Mouse (Mus musculus) small intestine, adult 2 months (tissue): ENCODE results near the gene Npas3. TPM values are rescaled to one million over a fixed set of nuclear protein-coding genes. Genes with fewer than 3 reads are reported as not detected.

Experiments used
- H3K27ac ChIP-seq: fragments of 200-500 bp; 2 replicates; pipeline ENCODE4 v1.5.1; 2012; ENCODE audit warnings: low read depth, low read length, control low read depth, inconsistent platforms; ENCODE audit not compliant: insufficient read depth
- H3K27me3 ChIP-seq: fragments of 200-500 bp; 2 replicates; pipeline ENCODE4 v1.6.1; 2012; ENCODE audit warnings: mild to moderate bottlenecking, moderate library complexity, low read length, inconsistent platforms; ENCODE audit not compliant: control insufficient read depth, insufficient read depth
- H3K36me3 ChIP-seq: fragments of 200-500 bp; 2 replicates; pipeline ENCODE4 v1.6.1; 2012; ENCODE audit warnings: mild to moderate bottlenecking, low read length, control low read depth, inconsistent platforms; ENCODE audit not compliant: control insufficient read depth, insufficient read depth
- H3K4me1 ChIP-seq: fragments of 200-500 bp; 2 replicates; pipeline ENCODE4 v1.6.1; 2012; ENCODE audit warnings: low read length, inconsistent platforms, mixed read lengths; ENCODE audit not compliant: control insufficient read depth, insufficient read depth, insufficient read length
- H3K4me3 ChIP-seq: fragments of 200-500 bp; 2 replicates; pipeline ENCODE4 v1.5.1; 2012; ENCODE audit warnings: low read depth, mild to moderate bottlenecking, control low read depth, inconsistent platforms, low read length, moderate library complexity
- CTCF ChIP-seq: fragments of 200-500 bp; IDR thresholded peaks from 2 replicates; pipeline ENCODE4 v1.5.1; 2012; ENCODE audit warnings: low read depth, mild to moderate bottlenecking, control low read depth, inconsistent platforms, low read length, moderate library complexity, mixed read lengths; ENCODE audit not compliant: insufficient replicate concordance, insufficient read length; ENCODE audit errors: extremely low read depth
- POLR2A ChIP-seq: fragments of 200-500 bp; IDR thresholded peaks from 2 replicates; pipeline ENCODE4 v1.6.1; 2012; ENCODE audit warnings: low read depth, mild to moderate bottlenecking, control low read depth, inconsistent platforms, low read length, moderate library complexity
- WGBS: fragments of 180-500 bp; shearing (Covaris S2); methylation state at CpG from one replicate; pipeline ENCODE4 v1.1.7; 2018; 5-methylcytosine and 5-hydroxymethylcytosine counted together
- polyA plus RNA-seq: library from polyadenylated mRNA; depleted of rRNA; stranded (reverse); fragments of >200 nt; gene quantifications from 2 replicates; pipeline ENCODE4 v1.2.3, GENCODE M21; 2012

The Npas3 gene
- polyA plus RNA-seq, 1 experiment = 0.13 TPM

- no peak overlapping the region for H3K4me3 ChIP-seq
- WGBS = 91% methylated on average over 2 of the region's 2 CpGs
- no peaks in the 10 kb centered on the region for H3K4me1 ChIP-seq
- no peak for TF ChIP-seq POLR2A
- TF ChIP-seq CTCF = no peak
- H3K27me3 ChIP-seq = no peaks in the 10 kb centered on the region
- H3K27ac ChIP-seq = no peak overlapping the region
- no peaks in the 10 kb centered on the region for H3K36me3 ChIP-seq
Measured at GRCm38 (mm10) chr12:53647282-53647681, 398.8 kb downstream of the Npas3 start.

GRCm38 (mm10) chr12:53656301-53656700, 407.8 kb downstream of the Npas3 start:
- H3K4me3 ChIP-seq = no peak overlapping the region
- no peaks in the 10 kb centered on the region for H3K4me1 ChIP-seq
- H3K27me3 ChIP-seq = no peaks in the 10 kb centered on the region
- WGBS = 87% methylated on average over 6 of the region's 6 CpGs
- no peak for TF ChIP-seq CTCF
- TF ChIP-seq POLR2A = no peak
- H3K27ac ChIP-seq = no peak overlapping the region
- no peaks in the 10 kb centered on the region for H3K36me3 ChIP-seq

GRCm38 (mm10) chr12:53664084-53664483, 415.6 kb downstream of the Npas3 start:
- no peaks in the 10 kb centered on the region for H3K4me1 ChIP-seq
- WGBS = 57% methylated on average over 5 of the region's 5 CpGs
- no peaks in the 10 kb centered on the region for H3K27me3 ChIP-seq
- H3K36me3 ChIP-seq = no peaks in the 10 kb centered on the region
- H3K27ac ChIP-seq = no peak overlapping the region
- no peak for TF ChIP-seq CTCF
- TF ChIP-seq POLR2A = no peak
- H3K4me3 ChIP-seq = no peak overlapping the region

GRCm38 (mm10) chr12:53671846-53672245, 423.4 kb downstream of the Npas3 start:
- 86% methylated on average over 2 of the region's 2 CpGs for WGBS
- no peak overlapping the region for H3K27ac ChIP-seq
- H3K4me3 ChIP-seq = no peak overlapping the region
- H3K36me3 ChIP-seq = no peaks in the 10 kb centered on the region
- H3K27me3 ChIP-seq = no peaks in the 10 kb centered on the region
- H3K4me1 ChIP-seq = no peaks in the 10 kb centered on the region
- TF ChIP-seq POLR2A (no peak), CTCF (no peak)

- Histone ChIP-seq H3K27ac (no peak overlapping the region), H3K27me3 (no peaks in the 10 kb centered on the region), H3K4me1 (no peaks in the 10 kb centered on the region), H3K36me3 (no peaks in the 10 kb centered on the region), H3K4me3 (no peak overlapping the region)
- no peak for TF ChIP-seq CTCF
- TF ChIP-seq POLR2A = no peak
- 54% methylated on average over 3 of the region's 3 CpGs for WGBS
Measured at GRCm38 (mm10) chr12:53677091-53677630, 428.7 kb downstream of the Npas3 start.

GRCm38 (mm10) chr12:53678166-53678565, 429.7 kb downstream of the Npas3 start:
- 45% methylated on average over 3 of the region's 3 CpGs for WGBS
- Histone ChIP-seq H3K4me3 (no peak overlapping the region), H3K4me1 (no peaks in the 10 kb centered on the region), H3K27me3 (no peaks in the 10 kb centered on the region), H3K36me3 (no peaks in the 10 kb centered on the region), H3K27ac (no peak overlapping the region)
- no peak for TF ChIP-seq CTCF
- TF ChIP-seq POLR2A = no peak

GRCm38 (mm10) chr12:53679161-53679560, 430.7 kb downstream of the Npas3 start:
- TF ChIP-seq POLR2A = no peak
- TF ChIP-seq CTCF = no peak
- H3K27ac ChIP-seq = no peak overlapping the region
- no peaks in the 10 kb centered on the region for H3K27me3 ChIP-seq
- 91% methylated on average over 4 of the region's 4 CpGs for WGBS
- no peaks in the 10 kb centered on the region for H3K4me1 ChIP-seq
- no peaks in the 10 kb centered on the region for H3K36me3 ChIP-seq
- no peak overlapping the region for H3K4me3 ChIP-seq
